Mouse (Mus musculus) hindlimb bud, embryonic 11.5 days (tissue): ENCODE data around the gene Wdr5b.
A peak's percentile ranks its signal among the peaks of the same experiment; 100 is the strongest.
"Not testable (repeated sequence)": the region's sequence is repeated elsewhere in the genome, so short reads cannot be mapped to it uniquely, and the experiment has no call there.

Experiments used
- DNase-seq: peaks from one replicate; pipeline ENCODE4 v3.0.0-alpha.2; 2012; ENCODE audit warnings: low read depth, low spot score; ENCODE audit errors: extremely low spot score

Wdr5b gene

DNA sequence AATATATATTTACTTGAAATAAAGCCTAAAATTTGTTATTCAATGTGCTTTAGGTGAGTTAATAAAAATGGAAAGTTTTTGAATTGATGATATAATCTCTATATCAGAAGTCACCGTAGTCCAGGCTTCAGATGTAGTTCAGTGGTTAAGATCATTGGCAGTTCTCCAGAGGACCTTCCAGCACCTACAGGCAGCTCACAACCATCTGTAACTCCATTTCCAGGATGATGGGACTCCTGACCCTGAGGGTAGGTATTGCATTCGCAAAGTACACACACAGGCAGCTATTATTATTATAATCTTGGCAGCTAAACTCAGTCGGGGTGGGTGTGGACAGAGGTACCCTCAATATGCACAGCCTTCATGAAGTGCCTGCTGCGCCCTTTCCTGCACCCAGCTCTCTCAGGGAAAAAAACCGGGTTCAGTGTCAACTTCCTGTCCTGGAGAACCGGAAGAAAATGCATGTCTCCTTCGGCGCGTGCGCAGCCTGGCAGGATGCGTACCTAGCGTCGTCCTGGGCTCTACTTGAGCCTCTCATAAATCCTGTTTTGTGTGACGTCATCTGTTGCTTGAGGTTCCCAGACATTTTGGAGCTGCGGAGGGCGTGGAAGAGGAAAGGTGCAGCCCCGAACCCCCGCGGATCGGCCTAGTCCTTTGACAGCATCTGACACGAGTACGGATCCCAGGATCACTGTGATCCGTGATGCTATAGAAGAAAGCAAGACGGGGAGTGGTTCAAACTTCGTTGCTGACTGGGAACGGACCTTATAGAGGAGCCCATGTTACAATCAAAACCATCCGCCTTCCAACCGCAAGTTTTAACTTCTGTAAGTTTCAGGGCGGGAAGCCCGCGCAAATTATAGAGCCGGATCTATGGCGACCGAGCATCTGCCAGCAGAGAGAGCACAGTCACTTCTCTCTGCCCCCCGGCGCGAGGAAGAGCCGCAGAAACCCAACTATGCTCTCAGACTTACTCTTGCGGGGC is at the start of gene Wdr5b:
Gene Wdr5b, plus strand, starts transcription at position 551 of the 985 bp plus-strand sequence.
- peak; percentile 96 for DNase-seq

DNA sequence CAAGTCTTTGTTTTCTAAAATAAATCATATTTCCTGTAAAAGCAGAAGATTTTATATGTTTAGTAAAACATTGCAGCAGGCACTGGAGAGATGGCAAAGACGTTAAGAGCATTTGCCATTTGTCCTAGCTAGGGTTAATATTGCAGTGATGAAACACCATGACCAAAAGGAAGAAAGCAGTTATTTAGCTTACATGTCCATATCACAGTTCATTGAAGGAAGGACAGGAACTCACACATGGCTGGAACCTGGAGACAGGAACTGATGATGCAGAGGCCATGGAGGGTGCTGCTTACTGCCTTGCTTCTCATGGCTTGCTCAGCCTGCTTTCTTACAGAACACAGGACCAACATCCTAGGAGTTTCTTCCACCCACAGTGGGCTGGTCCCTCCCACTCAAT is 48.6 kb upstream of the Wdr5b start:
- DNase-seq = no peak

DNA sequence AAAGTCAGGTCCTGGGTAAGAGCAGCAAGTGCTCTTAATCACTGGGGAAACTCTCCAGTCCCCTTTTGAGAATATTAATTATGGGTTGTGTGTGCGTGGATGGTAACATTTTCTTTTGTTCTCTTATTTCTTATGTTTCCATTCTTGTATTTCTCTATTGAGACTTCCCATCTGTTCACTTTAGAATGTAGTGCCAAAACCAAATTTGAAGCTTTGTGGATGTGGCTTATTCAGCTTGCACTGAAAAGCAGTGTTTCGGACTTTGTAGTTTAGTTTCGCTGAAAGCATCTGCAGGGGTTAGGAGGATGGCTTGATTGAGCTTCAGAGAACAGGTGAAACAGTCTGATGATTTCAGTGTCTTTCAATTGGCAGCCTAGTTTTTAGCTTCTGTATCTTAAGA is 47.7 kb upstream of the Wdr5b start:
- DNase-seq = no peak

DNA sequence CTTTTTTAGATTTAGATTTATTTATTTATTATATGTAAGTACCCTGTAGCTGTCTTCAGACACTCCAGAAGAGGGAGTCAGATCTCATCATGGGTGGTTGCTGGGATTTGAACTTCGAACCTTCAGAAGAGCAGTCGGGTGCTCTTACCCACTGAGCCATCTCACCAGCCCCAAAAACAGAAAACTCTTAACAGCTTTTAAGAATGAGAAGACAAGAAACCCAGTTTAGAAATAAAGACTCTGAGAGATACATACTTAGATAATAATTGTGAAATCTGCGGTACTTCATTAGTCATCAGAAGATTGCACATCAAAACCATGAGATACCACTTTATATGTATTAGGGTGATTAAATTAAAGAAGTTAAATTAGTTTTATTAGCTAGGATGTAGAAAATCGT is 42.1 kb upstream of the Wdr5b start:
- not testable (repeated sequence) for DNase-seq

DNA sequence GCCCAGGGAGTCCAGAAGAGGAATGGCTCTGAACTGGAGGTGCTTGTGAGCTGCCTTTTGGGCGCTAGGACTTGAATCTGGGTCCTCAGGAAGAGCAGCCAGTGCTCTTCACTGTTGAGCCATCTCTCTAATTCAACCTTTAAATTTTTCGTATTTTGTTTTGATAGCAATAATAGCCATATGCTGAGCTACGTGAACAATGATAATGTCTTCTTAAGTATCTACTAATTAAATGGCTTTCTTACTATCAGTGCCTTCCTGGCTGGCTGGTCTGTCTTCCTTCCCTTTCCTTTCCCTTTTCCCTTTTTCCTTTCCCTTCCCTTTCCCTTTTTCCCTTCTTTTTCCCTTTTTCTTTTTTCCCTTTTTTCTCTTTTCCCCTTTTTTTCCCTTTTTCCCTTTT is 32.6 kb upstream of the Wdr5b start:
- DNase-seq = no peak

DNA sequence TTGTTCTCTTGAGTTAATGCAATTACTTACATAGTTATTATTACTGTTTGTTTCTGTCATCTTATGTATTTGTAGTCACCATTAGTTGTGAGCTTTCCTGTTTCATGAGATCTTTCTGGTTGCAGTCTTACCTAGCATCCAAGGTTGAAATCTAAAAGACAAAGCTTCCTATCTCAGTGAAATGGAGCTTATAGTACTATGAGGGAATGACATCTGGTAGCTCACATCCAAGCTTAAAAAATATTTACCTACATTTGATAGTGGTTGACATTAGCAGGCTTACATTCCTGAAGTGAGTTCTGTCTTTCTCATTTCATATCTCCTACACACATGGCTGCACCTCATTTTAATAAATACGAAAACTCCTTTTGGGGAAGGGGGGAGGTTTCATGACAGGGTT is 24.7 kb upstream of the Wdr5b start:
- no peak for DNase-seq

DNA sequence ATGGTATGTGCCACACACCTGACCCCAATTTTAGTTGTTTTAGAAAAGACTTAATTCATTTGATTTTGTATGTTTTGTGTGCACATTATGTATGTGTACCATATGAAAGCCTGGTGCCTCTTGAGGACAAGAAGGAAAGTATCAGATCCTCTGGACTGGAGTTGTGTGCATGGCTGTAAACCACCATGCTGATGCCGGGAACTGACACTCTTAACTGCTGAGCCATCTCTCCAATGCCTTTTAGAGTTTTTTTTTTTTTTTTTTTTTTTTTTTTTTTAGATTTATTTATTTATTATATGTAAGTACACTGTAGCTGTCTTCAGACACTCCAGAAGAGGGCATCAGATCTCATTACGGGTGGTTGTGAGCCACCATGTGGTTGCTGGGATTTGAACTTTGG is 12.9 kb upstream of the Wdr5b start:
- not testable (repeated sequence) for DNase-seq

DNA sequence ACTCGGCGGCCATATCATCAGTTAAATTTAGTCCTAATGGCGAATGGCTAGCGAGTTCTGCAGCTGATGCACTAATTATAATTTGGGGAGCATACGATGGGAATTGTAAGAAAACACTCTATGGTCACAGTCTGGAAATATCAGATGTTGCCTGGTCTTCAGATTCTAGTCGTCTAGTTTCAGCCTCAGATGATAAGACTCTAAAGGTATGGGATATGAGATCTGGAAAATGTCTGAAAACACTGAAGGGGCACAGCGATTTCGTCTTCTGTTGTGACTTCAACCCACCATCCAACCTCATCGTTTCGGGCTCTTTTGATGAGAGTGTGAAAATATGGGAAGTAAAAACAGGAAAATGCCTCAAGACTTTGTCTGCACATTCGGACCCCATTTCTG is 633 bp downstream of the Wdr5b start:
- DNase-seq = no peak

DNA sequence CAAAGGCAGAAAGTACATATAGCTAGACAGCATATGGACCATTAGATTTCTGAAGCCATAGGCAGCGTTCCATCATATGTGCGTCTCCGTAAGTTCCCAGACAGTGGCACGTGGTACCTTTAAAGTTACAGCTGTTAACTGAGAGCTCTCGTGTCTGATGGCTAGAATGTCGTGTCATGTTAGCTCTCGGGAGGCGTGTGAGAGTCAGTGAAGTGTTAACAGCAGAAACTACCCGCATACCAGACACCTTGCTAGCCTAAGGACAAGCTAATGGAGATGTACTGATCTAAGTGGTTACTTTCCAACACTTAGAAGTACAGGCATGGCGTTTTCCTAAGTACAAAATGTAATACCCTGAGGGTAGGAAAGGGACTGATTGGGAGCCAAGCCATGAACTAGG is 2.1 kb downstream of the Wdr5b start:
- DNase-seq = no peak

DNA sequence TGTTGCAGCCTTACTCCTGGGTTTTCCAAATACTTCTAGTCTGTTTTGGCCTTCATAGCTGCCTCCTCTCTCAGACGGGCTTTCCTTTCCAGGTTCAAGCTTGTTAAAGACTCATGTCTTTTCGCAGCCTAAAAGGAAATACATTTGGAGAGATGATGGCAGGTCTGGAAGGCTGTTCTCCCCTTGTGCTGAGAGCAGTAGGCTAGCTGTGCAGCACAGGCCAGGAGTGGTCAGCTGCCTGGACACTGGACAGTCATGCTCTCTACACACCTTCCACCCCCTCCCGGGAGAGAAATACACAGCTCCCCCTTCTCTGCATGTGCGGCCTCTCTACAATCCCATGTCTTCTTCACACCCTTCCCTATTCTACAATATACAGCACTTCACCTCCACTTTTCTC is 3.0 kb downstream of the Wdr5b start:
- no peak for DNase-seq

DNA sequence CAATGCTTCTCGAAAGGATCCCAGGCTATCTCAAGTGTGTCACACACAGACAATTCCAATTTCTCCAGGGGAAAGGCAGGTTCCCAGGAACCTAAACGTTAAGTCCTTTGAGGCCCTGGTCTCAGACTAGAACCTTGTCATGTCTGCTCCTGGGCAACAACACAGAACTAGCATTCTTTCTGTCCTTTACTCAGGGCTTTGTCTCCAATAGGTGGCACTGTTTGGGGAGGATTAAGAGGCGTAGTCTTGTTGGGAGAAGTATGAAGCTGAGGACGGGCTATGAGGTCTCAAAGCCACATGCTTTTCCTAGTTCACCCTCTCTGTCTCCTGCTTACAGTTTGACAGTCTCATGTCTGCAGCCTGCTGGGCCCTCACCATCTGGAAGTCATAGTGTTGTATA is 6.5 kb downstream of the Wdr5b start:
- DNase-seq = no peak

DNA sequence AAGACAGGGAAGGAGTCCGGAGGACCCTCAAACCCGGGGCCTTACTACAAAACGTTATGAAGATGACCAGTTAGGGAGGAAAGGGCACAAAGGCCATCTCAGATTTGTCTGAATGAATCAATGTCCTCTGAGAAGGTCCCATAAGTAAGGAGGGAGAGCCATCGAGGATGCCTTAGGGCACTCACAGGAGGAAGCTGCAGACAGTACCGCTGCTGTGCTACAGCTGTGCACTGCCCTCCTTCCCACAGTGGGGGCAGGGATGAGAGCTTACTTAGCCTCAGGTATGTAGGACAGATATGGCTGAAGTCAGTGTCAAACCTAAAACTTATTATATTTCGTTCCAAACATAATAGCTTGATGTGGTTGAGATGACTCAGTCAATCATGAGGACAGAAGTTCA is 10.5 kb downstream of the Wdr5b start:
- DNase-seq = no peak

DNA sequence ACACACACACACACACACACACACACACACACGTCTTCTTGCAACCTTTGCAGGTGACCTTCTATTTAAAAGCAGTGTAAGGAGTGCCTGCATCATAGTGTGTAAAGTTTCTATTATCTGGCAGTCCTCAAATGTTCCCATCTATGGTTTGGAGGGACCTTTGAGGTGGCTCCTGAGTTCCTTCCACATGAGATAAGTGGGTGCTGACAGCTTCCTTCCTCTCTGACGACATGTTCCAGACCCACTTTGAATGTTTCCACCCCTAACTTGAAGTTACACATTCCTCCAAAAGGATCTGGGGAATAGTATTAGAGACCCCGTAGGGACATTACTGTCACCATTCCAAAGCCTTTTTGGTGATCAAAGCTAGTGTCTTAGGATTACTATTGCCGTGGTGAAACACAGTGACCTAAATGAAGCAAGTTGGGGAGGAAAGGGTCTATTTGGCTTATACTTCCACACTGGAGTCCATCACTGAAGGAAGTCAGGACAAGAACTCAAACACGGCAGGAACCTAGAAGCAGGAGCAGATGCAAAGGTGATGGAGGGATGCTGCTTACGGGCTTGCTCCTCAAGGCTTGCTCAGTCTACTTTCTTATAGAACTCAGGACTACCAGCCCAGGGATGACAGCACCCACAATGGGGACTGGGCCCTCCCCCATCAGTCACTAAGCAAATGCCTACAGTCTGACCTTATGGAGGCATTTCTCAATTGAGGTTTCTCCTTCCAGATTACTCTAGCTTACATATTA is 12.7 kb downstream of the Wdr5b start:
- no peak for DNase-seq

DNA sequence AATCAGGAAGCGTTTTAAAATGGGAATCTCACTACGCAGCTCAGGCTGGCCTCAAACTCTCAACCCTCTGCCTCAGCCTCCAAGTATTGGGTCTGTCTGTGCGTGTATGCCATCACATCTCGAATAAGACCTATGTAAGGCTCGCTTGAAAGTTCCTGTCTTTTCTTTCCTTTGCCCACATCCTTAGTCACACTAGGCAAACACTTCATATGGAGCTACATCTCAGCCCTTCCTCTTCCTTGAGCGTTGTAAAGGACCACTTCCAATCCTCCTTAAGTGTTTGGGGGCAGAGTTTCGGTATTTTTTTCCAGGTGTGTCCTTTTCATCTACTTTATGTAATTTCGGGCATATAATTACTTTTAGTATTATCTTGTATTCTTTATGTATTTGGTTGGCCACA is 13.9 kb downstream of the Wdr5b start:
- DNase-seq = no peak

DNA sequence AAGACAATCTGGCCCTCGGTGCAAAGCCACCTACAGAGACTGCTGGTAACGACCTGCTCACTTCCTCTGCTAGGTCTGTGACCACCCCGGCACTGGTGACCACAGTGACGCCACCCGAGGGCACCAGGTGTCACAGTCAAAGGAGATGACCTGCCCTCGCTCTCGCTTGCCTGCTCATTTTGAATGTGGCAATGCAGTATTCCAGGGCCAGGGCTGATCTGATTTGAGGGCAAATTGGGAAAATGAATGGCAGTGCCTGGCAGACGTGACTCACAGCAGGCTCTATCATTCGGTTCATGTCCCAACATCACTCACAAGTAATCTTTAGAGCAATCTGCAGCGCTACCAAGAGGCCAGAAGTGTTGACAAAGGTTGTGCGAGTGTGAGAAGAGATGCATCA is 15.4 kb downstream of the Wdr5b start:
- no peak for DNase-seq

DNA sequence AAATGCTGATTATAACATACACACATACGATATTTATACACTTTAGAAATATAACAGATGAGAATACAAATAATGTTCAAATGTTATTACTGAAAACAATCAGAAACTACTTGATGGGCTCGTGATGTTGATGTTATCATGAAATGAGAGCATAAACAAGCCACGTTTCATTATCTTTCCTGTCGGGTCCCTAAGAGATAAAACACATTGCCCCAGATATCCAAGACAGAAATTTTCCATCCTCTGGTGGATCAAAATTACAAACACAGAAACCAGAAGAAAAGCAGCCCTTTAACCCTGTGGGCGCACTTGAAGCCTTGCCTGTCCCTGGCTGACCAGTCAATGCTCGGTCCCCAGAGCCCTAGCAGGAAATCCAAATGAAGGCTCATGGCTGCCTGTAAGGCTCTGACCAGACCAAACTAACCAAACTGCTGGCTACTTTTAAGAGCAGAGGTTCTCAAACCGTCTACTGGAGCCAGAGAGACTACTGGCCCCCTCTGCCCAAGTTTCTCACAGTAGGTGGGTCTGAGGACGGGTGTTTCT is 17.0 kb downstream of the Wdr5b start:
- DNase-seq = no peak

DNA sequence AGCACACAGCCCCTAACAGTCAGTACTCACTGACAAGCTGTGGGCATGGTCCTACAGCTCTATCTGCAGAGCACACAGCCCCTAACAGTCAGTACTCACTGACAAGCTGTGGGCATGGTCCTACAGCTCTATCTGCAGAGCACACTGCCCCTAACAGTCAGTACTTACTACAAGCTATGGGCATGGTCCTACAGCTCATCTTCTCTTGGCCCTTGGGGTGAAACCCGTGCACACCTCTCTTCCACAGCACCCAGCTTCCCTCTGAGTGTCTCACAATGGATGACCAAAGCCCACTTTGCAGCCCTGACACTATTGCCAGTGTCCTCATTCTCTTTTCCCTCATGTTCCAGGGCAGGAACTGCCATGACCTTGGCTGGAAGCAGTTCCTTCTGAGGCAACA is 21.5 kb downstream of the Wdr5b start:
- DNase-seq = not testable (repeated sequence)

DNA sequence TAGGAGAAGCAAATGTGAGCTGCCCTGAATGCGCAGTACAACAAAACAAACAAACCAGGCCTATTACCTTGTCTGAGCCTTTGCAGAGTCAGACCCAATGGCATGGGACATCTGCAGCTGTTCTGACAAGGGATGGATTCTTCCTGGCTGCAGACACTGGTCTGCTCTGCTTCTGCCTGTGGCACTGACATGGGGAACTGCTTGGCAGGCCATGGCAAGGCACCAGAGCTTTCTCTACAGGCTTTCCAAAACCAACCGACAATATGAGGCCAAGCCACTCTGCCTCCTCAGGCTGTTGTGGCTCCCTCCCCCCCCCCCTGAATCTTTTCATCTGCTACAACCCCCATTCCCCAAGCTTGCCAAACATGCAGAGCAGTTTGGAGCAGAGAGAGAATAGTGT is 22.3 kb downstream of the Wdr5b start:
- DNase-seq = no peak

DNA sequence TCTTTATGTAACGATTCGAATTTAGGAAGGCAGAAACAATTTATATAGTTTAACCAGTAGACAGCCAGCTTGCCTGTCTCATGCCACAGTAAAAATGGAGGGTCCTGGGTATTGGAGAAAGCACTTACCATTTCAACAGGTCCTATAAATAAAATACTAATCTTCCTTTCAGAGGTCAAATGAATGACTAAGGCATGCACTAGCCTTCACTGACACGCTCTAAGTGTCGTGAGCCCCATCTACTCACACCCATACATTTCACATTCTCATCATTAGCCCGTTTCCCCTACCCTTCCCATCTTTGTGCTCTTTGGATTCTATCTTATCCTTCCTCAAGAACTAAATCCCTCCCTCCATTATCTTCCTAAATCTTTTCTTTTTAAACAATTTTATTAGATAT is 23.9 kb downstream of the Wdr5b start:
- no peak for DNase-seq

DNA sequence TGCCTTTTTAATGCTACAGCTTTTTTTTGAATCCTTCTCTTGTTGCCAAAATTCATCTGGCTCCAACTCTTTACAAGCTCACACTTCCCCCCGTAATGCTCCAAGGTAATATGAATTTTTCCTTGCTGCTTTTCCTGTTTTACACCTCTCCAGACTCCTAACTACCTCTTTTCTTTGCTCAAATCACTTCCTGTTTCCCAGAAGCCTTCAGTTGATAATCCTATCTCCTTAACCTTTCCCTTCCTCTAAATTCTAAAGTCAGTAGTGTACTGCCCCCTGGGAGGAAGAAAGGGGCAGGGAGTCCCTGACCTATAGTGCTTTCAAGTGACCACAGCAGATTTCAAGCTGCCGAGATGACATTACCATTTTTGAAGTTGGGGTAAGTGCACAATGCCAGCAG is 26.7 kb downstream of the Wdr5b start:
- DNase-seq = no peak

DNA sequence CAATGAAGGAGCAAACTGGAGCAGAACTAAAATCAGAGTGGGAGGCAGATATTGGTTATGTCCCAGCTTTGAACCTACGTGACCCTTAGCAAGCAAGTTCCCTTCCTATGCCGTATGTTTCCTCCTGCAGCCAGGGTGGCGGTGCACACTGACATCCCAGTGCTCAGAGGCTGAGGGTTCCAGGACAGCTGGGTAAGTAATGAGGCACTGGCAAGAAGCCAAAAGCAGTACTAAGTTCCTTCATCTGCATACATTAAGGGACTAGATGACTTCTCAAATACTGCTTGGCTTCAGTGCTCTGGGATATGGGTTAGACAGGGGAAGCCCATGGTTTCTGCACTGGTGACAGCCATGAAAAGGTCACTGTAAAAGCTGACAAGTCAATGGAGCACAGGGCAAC is 27.4 kb downstream of the Wdr5b start:
- DNase-seq = no peak
